Mouse (Mus musculus) frontal cortex, postnatal 36 days (tissue): ENCODE results near the gene Lgr5.

ENCODE experiments used
- DNase-seq, 2 experiments: peaks; one replicate each; pipeline ENCODE4 v3.0.0; 2022; ENCODE audit warnings: low spot score in 2 of 2

The Lgr5 gene

GRCm38 (mm10) chr10:115570577-115570976 is 17.0 kb downstream of the Lgr5 start:
- DNase-seq = no peak

- no peak for DNase-seq
These were observed 17.7 kb downstream of the Lgr5 start, which contains the start of gene A930009A15Rik for GRCm38 (mm10) chr10:115569712-115570491. Gene A930009A15Rik, plus strand, starts transcription at chr10:115569986.

GRCm38 (mm10) chr10:115563961-115564360 is 23.6 kb downstream of the Lgr5 start:
- DNase-seq = no peak

GRCm38 (mm10) chr10:115562911-115563686 is 24.5 kb downstream of the Lgr5 start:
- no peak for DNase-seq

- DNase-seq = no peak
These were observed 26.3 kb downstream of the Lgr5 start for GRCm38 (mm10) chr10:115561136-115561880.

GRCm38 (mm10) chr10:115556738-115557242 is 30.8 kb downstream of the Lgr5 start:
- no peak for DNase-seq

GRCm38 (mm10) chr10:115555191-115555765 is 32.3 kb downstream of the Lgr5 start:
- no peak for DNase-seq

- no peak for DNase-seq
These were observed 34.0 kb downstream of the Lgr5 start for GRCm38 (mm10) chr10:115553352-115554113.

GRCm38 (mm10) chr10:115551069-115551468 is 36.5 kb downstream of the Lgr5 start:
- no peak for DNase-seq

GRCm38 (mm10) chr10:115550253-115550652 is 37.3 kb downstream of the Lgr5 start:
- no peak for DNase-seq

- DNase-seq = no peak
These were observed 44.7 kb downstream of the Lgr5 start for GRCm38 (mm10) chr10:115542917-115543316.

- DNase-seq = no peak
These were observed 56.8 kb downstream of the Lgr5 start for GRCm38 (mm10) chr10:115530746-115531145.

- DNase-seq = no peak
These were observed 57.8 kb downstream of the Lgr5 start for GRCm38 (mm10) chr10:115529768-115530167.

GRCm38 (mm10) chr10:115528892-115529291 is 58.7 kb downstream of the Lgr5 start:
- no peak for DNase-seq

- no peak for DNase-seq
These were observed 66.5 kb downstream of the Lgr5 start for GRCm38 (mm10) chr10:115521081-115521451.

- no peak for DNase-seq
These were observed 67.1 kb downstream of the Lgr5 start for GRCm38 (mm10) chr10:115520200-115521080.

- DNase-seq = no peak
These were observed 68.7 kb downstream of the Lgr5 start for GRCm38 (mm10) chr10:115518845-115519244.

GRCm38 (mm10) chr10:115515503-115515902 is 72.1 kb downstream of the Lgr5 start:
- peak; percentile 14 to 22 for DNase-seq

- DNase-seq = no peak
These were observed 76.6 kb downstream of the Lgr5 start for GRCm38 (mm10) chr10:115510959-115511358.
